Mouse (Mus musculus) retina, postnatal 1 day (tissue): ENCODE data around the gene Prom1.
A peak's percentile ranks its signal among the peaks of the same experiment; 100 is the strongest.

Experiments used
- DNase-seq: peaks from one replicate; pipeline ENCODE4 v3.0.0-alpha.2; 2012

Prom1 gene

GRCm38 (mm10) chr5:44080276-44081054, 21.4 kb downstream of the Prom1 start:
- peak; percentile 92 for DNase-seq

DNA sequence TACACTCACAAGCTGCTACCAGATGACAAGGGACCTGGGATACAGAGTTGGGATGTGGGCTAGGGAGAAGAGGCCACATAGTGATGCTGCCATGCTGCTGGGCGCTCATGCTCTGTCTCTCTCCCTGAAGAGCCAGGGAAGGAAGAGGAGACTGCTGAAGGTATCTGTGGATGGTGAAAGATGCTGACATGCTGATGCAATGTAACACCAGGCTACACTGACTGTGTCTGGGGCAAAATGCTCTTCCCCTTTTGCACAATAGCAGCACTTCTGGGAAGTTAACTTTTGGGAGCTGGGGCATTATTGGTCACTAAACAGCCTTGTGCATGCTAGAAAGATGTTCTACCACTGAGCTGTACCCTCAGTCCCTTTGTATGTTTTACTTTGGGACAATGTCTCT, 26.4 kb downstream of the Prom1 start:
- no peak for DNase-seq

GRCm38 (mm10) chr5:44073634-44074033, 28.2 kb downstream of the Prom1 start:
- no peak for DNase-seq

- DNase-seq: no peak
Measured at GRCm38 (mm10) chr5:44070529-44071133, 31.2 kb downstream of the Prom1 start.

- DNase-seq: no peak
Measured at GRCm38 (mm10) chr5:44058258-44058657, 43.6 kb downstream of the Prom1 start.

DNA sequence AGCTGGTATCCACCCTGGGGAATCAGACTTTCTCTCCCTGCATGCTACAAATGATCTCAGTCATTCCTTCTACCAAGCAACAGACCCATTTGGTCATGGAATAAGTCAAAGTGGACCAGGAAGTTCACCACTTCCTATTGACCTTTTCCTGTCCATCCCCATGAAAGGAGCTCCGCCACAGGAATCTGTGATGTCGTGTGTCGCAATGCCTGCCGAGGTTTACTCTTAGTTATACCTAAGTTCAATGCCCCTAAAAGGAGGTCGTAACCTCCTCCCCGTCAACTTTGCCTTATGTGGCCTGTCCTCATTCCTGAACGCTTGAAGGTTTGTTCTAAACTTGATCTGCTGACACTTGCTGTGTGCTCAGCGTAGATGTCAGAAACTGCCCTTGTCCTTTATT, 51.6 kb downstream of the Prom1 start:
- no peak for DNase-seq

DNA sequence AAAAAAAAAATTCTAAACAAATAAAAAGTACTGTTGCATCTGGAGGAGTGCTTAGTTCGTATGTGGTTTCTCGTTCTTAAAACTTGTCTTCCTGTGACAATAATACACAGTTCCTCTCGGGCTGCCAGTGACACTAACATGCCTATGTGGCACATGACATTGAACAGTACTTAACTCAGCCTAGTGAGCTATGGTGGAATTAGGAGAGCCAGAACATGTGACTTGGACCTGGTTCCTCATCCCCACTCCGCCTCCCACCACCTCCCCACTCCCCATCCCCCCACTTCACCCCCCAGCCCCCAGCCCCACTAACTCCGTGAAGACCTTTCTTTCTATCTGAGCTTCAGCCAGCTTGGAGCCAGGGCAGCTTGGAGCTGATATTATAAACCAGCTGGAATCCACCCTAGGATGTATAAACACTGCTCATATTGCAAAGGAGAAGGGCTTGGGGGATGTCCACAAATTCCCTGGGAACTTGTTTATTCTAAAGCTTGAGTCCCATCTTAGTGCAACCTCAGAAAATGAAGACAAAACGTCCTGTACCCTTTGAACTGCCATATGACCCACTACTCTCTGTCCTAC, 52.3 kb downstream of the Prom1 start:
- no peak for DNase-seq

- peak; percentile 76 for DNase-seq
Measured at GRCm38 (mm10) chr5:44048568-44049363, 53.1 kb downstream of the Prom1 start.

DNA sequence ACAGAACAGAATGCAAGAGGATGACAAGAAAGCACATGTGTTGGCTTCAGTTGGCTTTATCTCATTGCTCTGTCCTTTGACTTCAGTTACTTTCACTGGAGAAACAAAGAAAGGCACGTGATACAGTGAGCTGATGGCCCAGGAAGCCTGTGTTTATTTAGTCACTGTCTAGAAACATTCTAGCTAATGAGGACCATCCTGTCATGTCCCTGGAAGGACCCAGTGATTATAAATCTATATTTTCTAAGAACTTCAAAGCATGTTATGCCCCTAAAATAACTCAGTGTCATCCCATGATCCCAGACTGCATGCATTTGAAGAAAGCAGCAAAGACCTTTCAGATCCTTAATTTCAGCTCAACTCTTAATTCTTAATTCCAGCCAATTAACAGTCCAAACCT, 60.1 kb downstream of the Prom1 start:
- no peak for DNase-seq

- no peak for DNase-seq
Measured at GRCm38 (mm10) chr5:44041056-44041455, 60.8 kb downstream of the Prom1 start.

DNA sequence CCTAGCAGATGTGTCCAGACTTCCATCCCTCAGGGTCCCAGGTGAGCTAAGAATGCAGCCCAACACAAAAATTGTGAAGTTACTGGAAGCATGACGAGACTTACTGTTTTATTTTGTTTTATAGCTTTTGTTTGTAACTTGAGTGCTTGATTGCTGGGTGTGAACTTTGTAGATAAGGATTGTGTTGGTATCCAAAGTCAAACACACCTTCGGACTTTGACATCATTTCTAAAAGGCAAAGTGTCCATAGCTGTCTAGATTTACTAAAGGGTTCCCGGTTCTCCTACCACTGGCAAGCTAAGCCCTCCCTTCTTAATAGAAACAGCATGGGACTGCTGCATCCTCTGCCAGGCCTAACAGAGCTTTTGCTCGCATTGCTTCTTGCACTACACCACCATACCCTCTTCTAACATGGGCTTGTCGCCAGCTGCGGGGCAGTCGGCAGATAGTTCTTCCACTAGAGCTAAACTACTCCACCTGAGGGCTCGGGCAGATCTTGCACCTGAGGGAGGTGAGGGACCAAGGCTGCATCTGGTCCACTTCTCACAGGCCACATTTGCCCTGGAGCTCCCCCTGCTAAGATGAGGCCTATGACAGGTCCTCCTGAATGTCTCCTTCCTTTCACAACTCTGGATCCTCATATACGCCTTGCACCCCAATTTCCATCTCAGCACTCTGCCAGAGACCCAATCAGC, 103.4 kb downstream of the Prom1 start:
- DNase-seq: no peak

DNA sequence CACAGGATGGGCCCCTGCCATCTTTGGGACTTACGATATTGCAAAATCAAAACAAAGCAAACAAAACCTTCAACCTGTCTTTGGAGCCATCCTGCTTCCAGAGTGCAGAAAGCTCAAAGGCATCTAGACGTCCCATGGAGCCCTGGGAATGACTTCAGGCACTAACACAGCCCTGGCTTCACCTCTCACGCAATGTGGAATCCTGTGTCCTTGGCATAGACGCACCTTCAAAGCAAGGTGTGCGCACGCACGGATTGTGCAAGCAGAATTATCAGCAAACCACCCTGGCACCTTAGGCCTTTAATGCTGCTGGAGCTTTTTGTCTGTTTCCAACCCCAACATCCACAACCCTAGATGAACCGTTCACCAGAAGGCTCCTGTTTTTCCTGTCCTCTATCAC, 104.2 kb downstream of the Prom1 start:
- DNase-seq: no peak

GRCm38 (mm10) chr5:43996162-43996561, 105.7 kb downstream of the Prom1 start:
- DNase-seq: no peak

DNA sequence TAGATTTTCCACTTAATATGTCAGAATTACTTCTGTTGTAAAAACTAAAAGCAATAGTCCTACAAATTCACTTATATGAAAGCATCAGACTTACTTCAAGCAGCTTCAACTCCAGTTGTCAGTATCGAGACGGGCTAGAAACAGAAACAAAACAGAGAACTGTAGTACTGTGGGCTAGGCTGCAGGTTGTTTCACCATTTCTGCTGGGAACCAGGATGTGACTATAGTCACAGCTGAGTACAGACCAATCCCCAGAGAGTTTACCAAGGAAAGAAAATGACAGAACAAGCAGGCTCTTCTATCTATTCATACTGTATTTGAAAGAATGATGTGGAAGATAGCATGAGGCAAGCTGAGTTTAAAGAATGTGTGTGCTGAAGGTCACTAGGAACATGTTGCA, 106.9 kb downstream of the Prom1 start:
- DNase-seq: no peak

DNA sequence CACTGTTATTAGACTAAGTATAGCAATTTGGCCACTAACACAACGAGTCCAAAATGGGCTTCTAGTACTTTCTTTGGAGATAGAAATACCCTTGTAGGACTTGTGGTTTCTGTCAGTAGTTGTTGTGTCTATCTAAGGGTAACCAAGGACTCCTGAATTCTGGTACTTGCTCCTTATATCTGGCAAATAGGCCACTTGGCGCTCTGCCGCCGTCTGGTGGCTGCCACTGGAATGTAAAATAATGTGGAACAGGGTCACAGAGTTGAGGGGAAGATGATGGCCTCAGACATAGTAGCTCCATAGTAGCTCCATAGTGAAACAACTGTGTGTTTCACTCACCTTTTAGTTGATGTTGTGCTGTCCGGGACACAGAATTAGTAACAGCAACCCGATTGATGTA, 111.5 kb downstream of the Prom1 start:
- DNase-seq: peak; percentile 51

DNA sequence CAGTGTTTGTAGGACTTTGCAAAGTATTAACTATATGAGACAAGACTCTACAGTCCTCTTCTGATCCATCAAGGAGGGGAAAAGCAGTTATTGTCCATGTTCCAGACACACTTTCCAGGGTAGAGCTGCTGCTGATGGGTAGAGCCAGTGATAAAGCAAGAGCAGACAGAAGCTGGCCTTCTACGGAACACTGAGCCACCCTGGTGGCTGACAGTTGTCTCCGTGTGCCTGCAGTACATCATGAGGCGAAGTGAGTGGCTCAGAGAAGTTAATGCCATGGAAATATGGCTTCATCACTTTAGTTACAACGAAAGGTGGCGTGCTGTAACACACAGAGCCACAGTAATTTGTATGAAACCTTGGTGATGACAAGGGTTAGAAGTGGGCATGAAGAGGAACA, 112.8 kb downstream of the Prom1 start:
- DNase-seq: no peak

GRCm38 (mm10) chr5:43986212-43986611, 115.6 kb downstream of the Prom1 start:
- no peak for DNase-seq

DNA sequence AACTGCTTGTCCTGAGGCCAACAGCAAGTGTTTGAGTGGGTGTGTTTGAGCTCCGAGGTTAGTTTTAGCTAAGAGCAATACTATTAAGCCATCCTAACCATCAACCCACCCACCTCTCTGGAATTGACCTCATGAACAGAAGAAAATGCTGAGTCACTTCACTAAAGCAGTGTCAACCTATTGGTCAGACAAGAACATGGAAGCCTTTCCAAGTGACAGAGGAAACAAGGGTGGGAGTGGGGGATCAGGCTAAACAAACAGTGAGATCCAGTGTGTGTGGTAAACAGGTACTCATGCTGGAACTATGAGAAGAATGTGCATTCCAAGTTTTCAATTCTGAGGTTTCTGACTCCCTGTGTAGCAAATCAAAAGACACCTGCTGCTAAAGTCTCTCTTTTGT, 118.9 kb downstream of the Prom1 start:
- DNase-seq: no peak

GRCm38 (mm10) chr5:43981620-43982019, 120.2 kb downstream of the Prom1 start, which contains the start of gene Fgfbp1:
Gene Fgfbp1 (minus strand): TSS chr5:43981779.
- DNase-seq: no peak

DNA sequence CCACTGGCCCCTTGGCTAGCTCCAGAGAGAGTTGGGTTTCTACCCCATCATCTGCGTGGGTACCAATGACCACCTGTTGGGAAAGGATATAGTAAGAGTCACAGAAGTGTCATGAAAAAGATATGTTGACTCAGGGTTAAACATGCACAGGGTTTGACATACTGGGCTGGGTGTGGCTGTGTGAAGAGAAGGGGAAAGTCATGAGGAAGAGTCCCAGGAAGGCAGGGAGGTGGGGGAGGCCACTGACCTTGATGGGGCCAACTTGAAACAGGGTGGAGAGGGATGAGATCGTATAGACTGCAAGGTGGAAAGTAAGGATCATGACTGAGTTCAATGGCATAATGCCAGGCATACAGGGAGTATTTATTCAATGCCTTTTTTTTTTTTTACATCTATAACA, 121.4 kb downstream of the Prom1 start:
- DNase-seq: no peak

- DNase-seq: peak; percentile 12
Measured at GRCm38 (mm10) chr5:43976821-43977561, 124.8 kb downstream of the Prom1 start.

DNA sequence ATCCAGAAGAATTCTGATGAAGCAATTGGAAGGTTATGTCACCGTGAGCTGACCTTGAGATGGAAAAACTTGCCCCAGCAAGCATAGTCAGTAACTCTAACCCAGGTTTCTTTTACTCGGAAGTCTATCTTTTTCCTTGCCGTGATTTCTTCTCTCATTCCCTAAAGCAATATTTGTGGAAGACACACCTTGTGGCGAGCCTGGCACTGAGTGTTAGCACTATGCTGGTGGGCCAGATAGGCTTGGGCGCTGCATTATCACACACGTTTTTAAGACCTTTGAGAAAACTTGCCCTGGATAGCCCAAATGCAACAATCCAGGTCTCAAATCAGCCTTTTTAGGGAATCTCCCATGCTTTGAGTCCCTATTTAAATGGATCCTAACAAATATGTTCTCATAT, 127.7 kb downstream of the Prom1 start:
- no peak for DNase-seq
